Mouse (Mus musculus) embryonic facial prominence, embryonic 12.5 days (tissue): ENCODE results near the gene Deaf1. TPM values are rescaled to one million over a fixed set of nuclear protein-coding genes. Genes with fewer than 3 reads are reported as not detected.

Experiments
- ATAC-seq: fragments of 200-750 bp; cut with Nextera tagmentation; 2 replicates; pipeline ENCODE4 v1.8.0; 2017; ENCODE audit not compliant: insufficient number of reproducible peaks, insufficient read depth, low FRiP score, low TSS enrichment
- H3K27ac ChIP-seq: fragments of 300-500 bp; sonication (generic); 2 replicates; pipeline ENCODE4 v1.5.1; 2016; ENCODE audit warnings: mild to moderate bottlenecking
- H3K27me3 ChIP-seq: fragments of 300-500 bp; sonication (generic); 2 replicates; pipeline ENCODE4 v1.6.1; 2016; ENCODE audit warnings: mild to moderate bottlenecking, moderate library complexity
- H3K36me3 ChIP-seq: fragments of 300-500 bp; sonication (generic); 2 replicates; pipeline ENCODE4 v1.6.1; 2016; ENCODE audit warnings: mild to moderate bottlenecking
- H3K4me1 ChIP-seq: fragments of 300-500 bp; sonication (generic); 2 replicates; pipeline ENCODE4 v1.6.1; 2016
- H3K4me2 ChIP-seq: fragments of 300-500 bp; sonication (generic); replicated peaks from 2 replicates; pipeline ENCODE4 v1.6.1; 2016; ENCODE audit warnings: mild to moderate bottlenecking, moderate library complexity
- H3K4me3 ChIP-seq: fragments of 300-500 bp; sonication (generic); 2 replicates; pipeline ENCODE4 v1.5.1; 2016; ENCODE audit warnings: mild to moderate bottlenecking
- H3K9ac ChIP-seq: fragments of 300-500 bp; sonication (generic); 2 replicates; pipeline ENCODE4 v1.6.1; 2016; ENCODE audit warnings: mild to moderate bottlenecking, moderate library complexity
- H3K9me3 ChIP-seq: fragments of 300-500 bp; sonication (generic); 2 replicates; pipeline ENCODE4 v1.6.1; 2016; ENCODE audit warnings: mild to moderate bottlenecking, moderate library complexity
- WGBS: fragments of 180-500 bp; shearing (Covaris S2); methylation state at CpG from one replicate; pipeline ENCODE4 v1.1.7; 2016; 5-methylcytosine and 5-hydroxymethylcytosine counted together
- polyA plus RNA-seq: library from polyadenylated mRNA; unstranded; fragments of >200 nt; fragmentation: Nextera tagmentation; extraction: Ambion mirVana; gene quantifications from 2 replicates; pipeline ENCODE4 v1.2.1, GENCODE M21; 2016

The Deaf1 gene
- polyA plus RNA-seq, 1 experiment from 2014 or later = 75.4 TPM

DNA sequence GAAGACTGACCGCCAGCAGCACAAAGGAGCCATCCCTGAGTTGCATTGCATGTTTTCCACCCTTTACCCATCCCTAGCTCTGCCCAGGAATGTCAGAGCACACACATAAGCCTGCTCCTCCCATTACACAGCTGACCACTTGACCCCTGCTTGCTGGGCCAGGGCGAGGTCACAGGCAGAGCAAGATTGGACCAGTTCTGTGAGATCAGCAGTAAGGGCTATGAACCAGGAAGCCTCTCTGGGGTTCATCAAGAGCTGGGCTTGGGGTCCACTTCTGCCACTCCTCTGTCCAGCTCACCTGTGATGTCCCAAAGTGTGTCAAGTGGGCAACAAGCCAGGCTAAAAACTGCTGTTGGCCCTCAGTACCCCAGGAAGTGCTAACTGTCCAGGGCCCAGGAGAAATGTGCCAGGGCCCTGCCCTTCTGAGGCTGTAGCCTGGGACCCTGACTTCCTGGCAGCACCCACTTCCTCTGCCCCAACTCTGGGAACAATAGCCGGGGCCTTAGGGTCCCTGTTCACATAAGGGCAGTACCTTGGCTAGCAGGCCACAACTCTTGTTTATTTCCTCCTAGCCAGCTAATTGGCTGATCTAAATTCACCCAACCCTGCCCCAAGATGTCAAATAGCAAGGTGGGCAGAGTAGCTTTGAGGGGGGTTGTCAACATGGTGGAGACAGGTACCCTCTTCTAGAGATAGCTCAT lies 10.4 kb upstream of the Deaf1 start:
- Histone ChIP-seq H3K27me3 (peaks cover 16% of the 10 kb centered on the region), H3K27ac (no peak overlapping the region), H3K9ac (no peak overlapping the region), H3K9me3 (no peaks in the 10 kb centered on the region), H3K4me2 (no peak overlapping the region), H3K4me3 (no peak overlapping the region), H3K36me3 (peaks cover 22% of the 10 kb centered on the region), H3K4me1 (peaks cover 13% of the 10 kb centered on the region)
- ATAC-seq = no peak
- WGBS = 68% methylated on average over 3 of the region's 3 CpGs

DNA sequence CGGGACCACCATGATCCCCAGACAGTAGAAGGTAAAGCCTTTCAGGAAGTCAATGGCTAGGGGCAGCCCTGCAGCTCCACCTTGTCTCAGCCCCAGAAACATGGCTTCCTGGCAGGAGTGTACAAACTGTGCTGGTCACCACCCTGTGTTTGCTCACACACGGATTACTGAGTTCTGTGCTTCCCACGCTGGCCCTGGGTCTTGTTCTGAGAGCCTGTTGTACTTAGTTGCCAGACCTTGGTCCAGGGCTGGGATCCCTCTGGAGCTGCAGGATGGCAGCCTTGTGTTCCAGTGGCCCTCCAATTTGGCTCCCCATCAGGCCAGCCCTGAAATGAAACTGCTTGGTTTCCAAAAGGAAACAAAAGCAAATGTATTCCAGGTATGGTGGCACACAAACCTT lies 8.8 kb upstream of the Deaf1 start:
- WGBS = 76% methylated on average over 3 of the region's 3 CpGs
- H3K27ac ChIP-seq = no peak overlapping the region

GRCm38 (mm10) chr7:141335682-141336081 lies 8.2 kb upstream of the Deaf1 start:
- ATAC-seq = no peak
- peaks cover 29% of the 10 kb centered on the region for H3K36me3 ChIP-seq
- no peak overlapping the region for H3K4me3 ChIP-seq
- H3K9ac ChIP-seq = no peak overlapping the region
- H3K9me3 ChIP-seq = no peaks in the 10 kb centered on the region
- 93% methylated on average over 4 of the region's 4 CpGs for WGBS
- H3K4me1 ChIP-seq = peaks cover 13% of the 10 kb centered on the region
- H3K27me3 ChIP-seq = peaks cover 16% of the 10 kb centered on the region
- no peak overlapping the region for H3K4me2 ChIP-seq
- no peak overlapping the region for H3K27ac ChIP-seq

More for the DNA sequence above, 8.8 kb upstream of the Deaf1 start:
- peaks cover 13% of the 10 kb centered on the region for H3K4me1 ChIP-seq
- no peaks in the 10 kb centered on the region for H3K9me3 ChIP-seq
- H3K4me2 ChIP-seq = no peak overlapping the region
- peaks cover 29% of the 10 kb centered on the region for H3K36me3 ChIP-seq
- no peak overlapping the region for H3K4me3 ChIP-seq
- ATAC-seq = no peak
- peaks cover 16% of the 10 kb centered on the region for H3K27me3 ChIP-seq
- H3K9ac ChIP-seq = no peak overlapping the region

DNA sequence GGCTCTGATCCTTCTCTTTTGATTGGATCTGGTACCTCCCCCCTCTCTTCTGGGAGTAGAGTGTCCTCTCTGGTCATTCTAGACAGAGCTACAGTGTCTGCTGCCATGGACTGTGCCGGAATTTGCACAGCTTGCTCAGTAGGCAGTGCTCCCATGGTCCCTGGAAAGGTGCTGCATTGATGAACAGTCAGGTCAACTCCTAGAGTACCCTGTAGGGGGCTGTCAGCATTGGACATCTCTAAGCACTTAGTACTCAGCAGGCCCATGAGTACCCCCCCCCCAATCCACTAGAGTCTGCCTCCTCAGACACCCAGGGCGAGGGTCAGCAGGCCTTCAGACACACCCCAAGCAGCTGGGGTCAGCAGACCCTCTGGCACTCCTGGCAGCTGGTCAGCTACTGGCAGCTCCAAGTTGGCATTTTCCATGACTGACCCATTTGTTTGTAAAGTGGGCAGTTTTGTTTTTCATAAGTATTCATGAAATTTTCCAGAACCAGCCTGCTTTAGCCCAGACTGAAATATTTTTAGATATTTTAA lies 7.6 kb upstream of the Deaf1 start:
- ATAC-seq = no peak
- 77% methylated on average over 2 of the region's 2 CpGs for WGBS
- peaks cover 13% of the 10 kb centered on the region for H3K4me1 ChIP-seq
- H3K36me3 ChIP-seq = peaks cover 29% of the 10 kb centered on the region
- no peak overlapping the region for H3K9ac ChIP-seq
- H3K27ac ChIP-seq = no peak overlapping the region
- no peak overlapping the region for H3K4me3 ChIP-seq
- H3K9me3 ChIP-seq = no peaks in the 10 kb centered on the region
- H3K27me3 ChIP-seq = peaks cover 16% of the 10 kb centered on the region
- no peak overlapping the region for H3K4me2 ChIP-seq

DNA sequence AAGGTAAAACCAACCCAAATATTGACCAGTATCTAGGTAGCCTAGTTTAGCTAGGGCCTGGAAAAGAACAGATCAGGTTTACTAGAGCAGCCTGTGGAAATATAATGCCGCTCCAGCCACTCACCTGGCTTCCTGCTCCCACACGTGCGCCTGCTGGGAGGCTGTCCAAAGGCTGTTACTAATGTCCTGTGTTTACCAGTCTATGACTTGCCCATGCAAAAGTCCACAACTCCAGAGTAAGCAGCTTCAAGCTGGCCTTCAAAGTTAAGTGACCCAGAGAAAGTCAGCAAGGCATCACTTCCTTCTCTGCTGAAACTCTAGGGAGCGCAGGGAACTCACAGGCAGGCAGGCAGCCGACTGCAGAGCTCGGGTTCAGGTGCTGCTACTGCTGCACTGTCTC lies 4.5 kb upstream of the Deaf1 start:
- no peak for ATAC-seq
- 73% methylated on average over 6 of the region's 6 CpGs for WGBS
- peaks cover 6% of the 10 kb centered on the region for H3K4me1 ChIP-seq
- no peaks in the 10 kb centered on the region for H3K9me3 ChIP-seq
- peaks cover 29% of the 10 kb centered on the region for H3K36me3 ChIP-seq
- H3K4me2 ChIP-seq = no peak overlapping the region
- no peak overlapping the region for H3K27ac ChIP-seq
- H3K27me3 ChIP-seq = no peaks in the 10 kb centered on the region
- no peak overlapping the region for H3K4me3 ChIP-seq
- no peak overlapping the region; the same call in 1 of the 2 replicates for H3K9ac ChIP-seq

- Histone ChIP-seq H3K36me3 (peaks cover 26% of the 10 kb centered on the region), H3K9me3 (no peaks in the 10 kb centered on the region), H3K27me3 (no peaks in the 10 kb centered on the region), H3K4me2 (no peak overlapping the region), H3K9ac (no peak overlapping the region), H3K4me1 (peaks cover 18% of the 10 kb centered on the region), H3K4me3 (no peak overlapping the region), H3K27ac (no peak overlapping the region)
- no peak for ATAC-seq
Measured at GRCm38 (mm10) chr7:141330706-141331105, 3.2 kb upstream of the Deaf1 start.

- peak; percentile 32 for ATAC-seq
- WGBS = 19% methylated on average over 24 of the region's 24 CpGs
Measured at GRCm38 (mm10) chr7:141328373-141328990, 992 bp upstream of the Deaf1 start.

GRCm38 (mm10) chr7:141326546-141327446 lies 694 bp downstream of the Deaf1 start:
- Histone ChIP-seq H3K9ac (peak overlapping the region; percentile 96), H3K4me3 (peak overlapping the region; percentile 66), H3K27ac (peak overlapping the region; percentile 99), H3K36me3 (peaks cover 27% of the 10 kb centered on the region), H3K4me1 (peaks cover 26% of the 10 kb centered on the region), H3K9me3 (no peaks in the 10 kb centered on the region), H3K4me2 (peak overlapping the region; percentile 99), H3K27me3 (no peaks in the 10 kb centered on the region)
- 4% methylated on average over 35 of the region's 35 CpGs for WGBS
- ATAC-seq = peak; percentile 5

More at GRCm38 (mm10) chr7:141328373-141328990, 992 bp upstream of the Deaf1 start:
- Histone ChIP-seq H3K4me3 (peak overlapping the region; percentile 66), H3K9ac (peak overlapping the region; percentile 96), H3K9me3 (no peaks in the 10 kb centered on the region), H3K4me1 (peaks cover 26% of the 10 kb centered on the region), H3K36me3 (peaks cover 23% of the 10 kb centered on the region), H3K4me2 (peak overlapping the region; percentile 99), H3K27ac (peak overlapping the region; percentile 99), H3K27me3 (no peaks in the 10 kb centered on the region)

DNA sequence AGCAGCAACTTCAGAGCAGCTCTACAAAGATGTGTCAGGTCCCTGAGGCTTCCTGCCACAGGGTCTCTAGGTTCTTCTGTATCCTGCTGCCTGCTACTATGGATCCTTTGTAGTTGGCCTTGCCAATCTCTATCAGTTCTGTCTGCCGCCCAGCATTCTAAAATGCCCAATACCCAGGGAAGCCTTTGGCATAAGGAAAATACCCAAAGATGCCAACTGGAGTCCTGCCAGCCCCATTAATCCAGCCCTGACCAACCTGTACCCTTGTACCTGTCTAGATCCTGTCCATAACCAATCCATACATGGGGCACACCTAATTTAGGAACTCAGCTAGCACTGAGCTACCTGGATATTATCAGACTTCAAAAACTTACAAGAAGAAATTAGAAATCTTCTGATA lies 2.8 kb downstream of the Deaf1 start:
- Histone ChIP-seq H3K9me3 (no peaks in the 10 kb centered on the region), H3K4me1 (peaks cover 26% of the 10 kb centered on the region), H3K27me3 (no peaks in the 10 kb centered on the region), H3K9ac (0 out of 2 replicates have a peak overlapping the region, but pooled peaks have one; percentile 44), H3K4me2 (no peak overlapping the region), H3K36me3 (peaks cover 44% of the 10 kb centered on the region), H3K27ac (no peak overlapping the region), H3K4me3 (no peak overlapping the region)
- ATAC-seq = no peak
- 97% methylated on average over 1 of the region's 1 CpGs for WGBS

DNA sequence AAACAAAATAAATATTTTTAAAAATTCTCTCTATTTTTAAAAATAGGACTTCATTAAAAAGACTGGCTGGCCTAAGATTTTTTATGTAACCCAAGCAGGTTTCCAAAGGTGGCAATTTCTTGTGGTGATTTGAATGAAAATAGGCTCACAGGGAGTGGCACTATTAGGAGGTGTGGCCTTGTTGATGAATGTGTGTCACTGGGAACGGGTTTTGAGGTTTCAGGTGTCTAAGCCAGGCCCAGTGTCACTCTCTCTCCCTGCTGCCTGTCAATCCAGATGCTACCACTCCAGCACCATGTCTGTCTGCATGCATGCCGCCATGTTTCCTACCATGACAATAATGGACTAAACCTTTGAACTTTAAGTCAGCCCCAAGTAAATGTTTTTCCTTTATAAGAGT lies 8.0 kb downstream of the Deaf1 start:
- no peak for ATAC-seq
- Histone ChIP-seq H3K9me3 (no peaks in the 10 kb centered on the region), H3K36me3 (peaks cover 89% of the 10 kb centered on the region), H3K4me1 (no peaks in the 10 kb centered on the region), H3K27ac (no peak overlapping the region), H3K4me2 (no peak overlapping the region), H3K9ac (no peak overlapping the region), H3K27me3 (no peaks in the 10 kb centered on the region), H3K4me3 (no peak overlapping the region)
- 74% methylated on average over 2 of the region's 2 CpGs for WGBS

GRCm38 (mm10) chr7:141317619-141318132 lies 9.8 kb downstream of the Deaf1 start:
- Histone ChIP-seq H3K9me3 (no peaks in the 10 kb centered on the region), H3K4me2 (no peak overlapping the region), H3K27me3 (no peaks in the 10 kb centered on the region), H3K36me3 (peaks cover 87% of the 10 kb centered on the region), H3K4me3 (no peak overlapping the region), H3K4me1 (no peaks in the 10 kb centered on the region), H3K27ac (no peak overlapping the region), H3K9ac (no peak overlapping the region)
- no peak for ATAC-seq
- WGBS = 76% methylated on average over 1 of the region's 1 CpGs
